Mouse (Mus musculus): ENCODE results near the gene Adra1d.

GRCm38 (mm10) chr2:131498219-131498618 is 63.9 kb downstream of the Adra1d start:
- TF ChIP-seq CTCF (IDR thresholded peaks at IDR 0.05) (no peak), POLR2A (IDR thresholded peaks at IDR 0.05; ENCODE audit: insufficient read depth, low read depth, low read length) (no peak), EP300 (IDR thresholded peaks at IDR 0.05; ENCODE audit: insufficient read depth, low read depth, low read length) (no peak)
